In the genomic region with DNA sequence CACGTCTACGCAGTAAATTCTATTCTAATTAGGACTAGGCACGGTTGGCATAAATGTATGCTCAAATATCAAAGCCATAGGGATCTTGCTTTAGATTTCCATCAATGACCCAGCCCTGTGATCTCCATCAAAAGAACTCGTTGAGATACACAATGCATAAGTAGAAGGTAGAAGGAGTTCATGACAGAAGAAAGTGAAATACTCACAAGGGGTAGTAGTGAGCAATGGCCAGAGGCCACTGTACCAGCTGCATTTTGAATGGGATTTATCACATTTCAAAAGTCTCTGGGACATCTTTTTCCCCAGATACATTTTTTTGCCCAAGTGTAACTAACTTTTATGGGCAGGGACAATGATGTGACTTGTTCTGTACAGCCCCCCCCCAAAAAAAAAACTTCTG, we compare ENCODE assay signal across 22 mouse cellular contexts.
"Had no signal": no experiment of that assay in that cellular context is flagged by ENCODE, and none has a peak within 500 bp of the region (broad histone marks: within the 10 kb centered on the region; RNA-seq: fewer than 3 reads in every experiment).

No protein-coding gene starts in this region.

- H3K9me3 ChIP-seq: lung, embryonic 15.5 days; midbrain, embryonic 10.5 days; midbrain, embryonic 12.5 days; neural tube, embryonic 13.5 days; neural tube, embryonic 15.5 days; stomach, embryonic 15.5 days had no signal

- H3K4me1 ChIP-seq: lung, embryonic 15.5 days; midbrain, embryonic 10.5 days; midbrain, embryonic 12.5 days; neural tube, embryonic 13.5 days; neural tube, embryonic 15.5 days; stomach, embryonic 15.5 days had no signal

- H3K36me3 ChIP-seq: lung, embryonic 15.5 days; midbrain, embryonic 10.5 days; midbrain, embryonic 12.5 days; neural tube, embryonic 13.5 days; neural tube, embryonic 15.5 days; stomach, embryonic 15.5 days had no signal

- DNase-seq: liver, postnatal 0 days; lung, adult 2 months; lung, postnatal 14 days; lung, postnatal 36 days; midbrain, embryonic 14.5 days; retina, postnatal 1 day; right cerebral cortex, adult 18-20 months; right cerebral cortex, postnatal 25 days; right cerebral cortex, postnatal 4 days; thymus, adult 2 months; thymus, postnatal 25 days; thymus, postnatal 4 days had no signal

- ATAC-seq: lung, postnatal 0 days; midbrain, embryonic 16.5 days had no signal

- H3K27me3 ChIP-seq: lung, embryonic 15.5 days; midbrain, embryonic 12.5 days; neural tube, embryonic 13.5 days; neural tube, embryonic 15.5 days; stomach, embryonic 15.5 days had no signal

- H3K4me2 ChIP-seq: lung, embryonic 15.5 days; midbrain, embryonic 12.5 days; neural tube, embryonic 13.5 days; neural tube, embryonic 15.5 days; stomach, embryonic 15.5 days had no signal

- H3K27ac ChIP-seq: lung, embryonic 15.5 days; midbrain, embryonic 10.5 days; midbrain, embryonic 12.5 days; neural tube, embryonic 13.5 days; neural tube, embryonic 15.5 days; stomach, embryonic 15.5 days; stomach, postnatal 0 days had no signal

- H3K9ac ChIP-seq: liver, postnatal 0 days; lung, embryonic 15.5 days; midbrain, embryonic 12.5 days; neural tube, embryonic 13.5 days; neural tube, embryonic 15.5 days; stomach, embryonic 15.5 days had no signal

- H3K4me3 ChIP-seq: lung, embryonic 15.5 days; midbrain, embryonic 10.5 days; midbrain, embryonic 12.5 days; myocyte; neural tube, embryonic 13.5 days; neural tube, embryonic 15.5 days; stomach, embryonic 15.5 days had no signal
